Mouse (Mus musculus) myocyte (in vitro differentiated cells): Measurements from ENCODE around the gene Kdm1b. TPM values are rescaled to one million over a fixed set of nuclear protein-coding genes. Genes with fewer than 3 reads are reported as not detected.

Experiments
- H3K27me3 ChIP-seq: one replicate; pipeline ENCODE4 v1.6.1; 2011; ENCODE audit not compliant: control insufficient read depth, insufficient read depth, insufficient read length
- H3K36me3 ChIP-seq: one replicate; pipeline ENCODE4 v1.6.1; 2011; ENCODE audit not compliant: control insufficient read depth, insufficient read depth
- H3K4me2 ChIP-seq: one replicate; pipeline ENCODE4 v1.6.1; 2011; ENCODE audit warnings: low read depth, control low read depth
- H3K4me3 ChIP-seq: one replicate; pipeline ENCODE4 v1.5.1; 2011; ENCODE audit warnings: mild to moderate bottlenecking, control low read depth, moderate library complexity
- H3K79me2 ChIP-seq: one replicate; pipeline ENCODE4 v1.6.1; 2011; ENCODE audit not compliant: control insufficient read depth, insufficient read depth
- H3ac ChIP-seq: one replicate; pipeline ENCODE4 v1.6.1; 2011; ENCODE audit not compliant: control insufficient read depth, insufficient read length
- CEBPB ChIP-seq: IDR thresholded peaks from 2 replicates; pipeline ENCODE4 v1.6.1; 2011; ENCODE audit warnings: mild to moderate bottlenecking, moderate library complexity; ENCODE audit not compliant: poor library complexity, insufficient read depth, severe bottlenecking
- E2F4 ChIP-seq: IDR thresholded peaks from one replicate; pipeline ENCODE4 v1.6.1; 2011; ENCODE audit warnings: mild to moderate bottlenecking, control low read depth, moderate library complexity; ENCODE audit not compliant: insufficient read depth
- MAX ChIP-seq: IDR thresholded peaks from one replicate; pipeline ENCODE4 v1.6.1; 2011; ENCODE audit warnings: low read depth, mild to moderate bottlenecking, control low read depth
- MYOD1 ChIP-seq, 3 experiments: IDR thresholded peaks; one replicate each; pipeline ENCODE4 v1.6.1; 2011; ENCODE audit warnings: control low read depth in 2 of 3, low read depth in 2 of 3, mild to moderate bottlenecking in 2 of 3, moderate library complexity in 1 of 3; ENCODE audit not compliant: insufficient read length in 2 of 3, control insufficient read depth in 1 of 3
- MYOG ChIP-seq, 3 experiments: IDR thresholded peaks; one replicate each; pipeline ENCODE4 v1.6.1; 2011; ENCODE audit warnings: control low read depth in 2 of 3, low read depth in 2 of 3, mild to moderate bottlenecking in 2 of 3; ENCODE audit not compliant: insufficient read length in 2 of 3, control insufficient read depth in 1 of 3, insufficient read depth in 1 of 3
- POLR2A ChIP-seq: IDR thresholded peaks from one replicate; pipeline ENCODE4 v1.6.1; 2011; ENCODE audit warnings: low read depth, mild to moderate bottlenecking, control low read depth, moderate library complexity; ENCODE audit not compliant: insufficient read length
- POLR2AphosphoS2 ChIP-seq: IDR thresholded peaks from one replicate; pipeline ENCODE4 v1.6.1; 2011; ENCODE audit warnings: low read depth, control low read depth; ENCODE audit not compliant: insufficient read length
- REST ChIP-seq: IDR thresholded peaks from one replicate; pipeline ENCODE4 v1.6.1; 2011; ENCODE audit warnings: mild to moderate bottlenecking, control low read depth, moderate library complexity; ENCODE audit not compliant: insufficient read depth, insufficient read length
- SRF ChIP-seq: IDR thresholded peaks from one replicate; pipeline ENCODE4 v1.6.1; 2011; ENCODE audit warnings: low read depth; ENCODE audit not compliant: control insufficient read depth, insufficient read length
- TCF12 ChIP-seq: IDR thresholded peaks from one replicate; pipeline ENCODE4 v1.6.1; 2011; ENCODE audit warnings: mild to moderate bottlenecking, control low read depth; ENCODE audit not compliant: poor library complexity, insufficient read depth, severe bottlenecking
- TCF3 ChIP-seq: IDR thresholded peaks from one replicate; pipeline ENCODE4 v1.6.1; 2011; ENCODE audit warnings: low read depth, control low read depth; ENCODE audit not compliant: insufficient read length
- USF1 ChIP-seq: IDR thresholded peaks from one replicate; pipeline ENCODE4 v1.6.1; 2011; ENCODE audit warnings: low read depth, mild to moderate bottlenecking, control low read depth, moderate library complexity
- polyA plus RNA-seq: library from polyadenylated mRNA; unstranded; fragments of >200 nt; fragmentation: generic; extraction: Trizol; gene quantifications from one replicate; pipeline ENCODE4 v1.2.1, GENCODE M21; 2012; ENCODE audit warnings: missing spikeins

Gene Kdm1b
- polyA plus RNA-seq, 1 experiment: 5.0 TPM

- H3K79me2 ChIP-seq: peaks cover 9% of the 10 kb centered on the region
- TF ChIP-seq CEBPB (no peak), MYOD1 (IDR thresholded peaks at IDR 0.05; ENCODE audit: control insufficient read depth in 1 of 3, insufficient read length in 2 of 3, low read depth in 2 of 3) (no peak), POLR2A (no peak), REST (no peak), POLR2AphosphoS2 (no peak), SRF (no peak), E2F4 (no peak), USF1 (no peak), TCF12 (no peak), TCF3 (no peak), MYOG (IDR thresholded peaks at IDR 0.05; ENCODE audit: control insufficient read depth in 1 of 3, insufficient read depth in 1 of 3, insufficient read length in 2 of 3, low read depth in 2 of 3) (no peak), MAX (no peak)
- peaks cover 57% of the 10 kb centered on the region for H3K36me3 ChIP-seq
Measured at GRCm38 (mm10) chr13:47088433-47088832, 45.1 kb downstream of the Kdm1b start.

DNA sequence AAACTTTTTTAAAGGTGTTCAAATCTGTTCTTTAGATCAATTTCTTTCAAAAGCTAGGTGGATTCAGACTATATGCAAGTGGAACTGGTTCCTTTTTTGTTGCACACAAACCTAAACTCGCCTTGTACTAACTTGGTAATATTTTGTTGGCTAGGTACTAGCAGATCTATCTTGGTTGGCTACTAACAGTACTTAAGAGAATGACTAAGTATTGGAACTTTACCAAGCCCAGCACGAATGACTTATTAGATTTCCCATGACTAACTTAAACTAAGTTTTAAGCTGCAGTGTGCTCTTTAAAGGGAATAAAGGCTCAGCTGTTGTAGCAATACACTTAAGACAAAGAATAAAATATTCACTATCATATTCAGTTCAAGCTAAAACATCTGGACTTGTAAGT, 46.0 kb downstream of the Kdm1b start:
- Histone ChIP-seq H3K27me3 (no peaks in the 10 kb centered on the region), H3K36me3 (peaks cover 57% of the 10 kb centered on the region), H3K4me3 (no peak overlapping the region), H3K4me2 (no peak overlapping the region), H3ac (no peak overlapping the region), H3K79me2 (peaks cover 9% of the 10 kb centered on the region)
- no peak for TF ChIP-seq MAX
- TF ChIP-seq POLR2AphosphoS2: no peak
- no peak for TF ChIP-seq SRF
- TF ChIP-seq E2F4: no peak
- TF ChIP-seq TCF12: no peak
- no peak for TF ChIP-seq MYOG (IDR thresholded peaks at IDR 0.05; ENCODE audit: control insufficient read depth in 1 of 3, insufficient read depth in 1 of 3, insufficient read length in 2 of 3, low read depth in 2 of 3)
- no peak for TF ChIP-seq MYOD1 (IDR thresholded peaks at IDR 0.05; ENCODE audit: control insufficient read depth in 1 of 3, insufficient read length in 2 of 3, low read depth in 2 of 3)
- no peak for TF ChIP-seq REST
- TF ChIP-seq CEBPB: no peak
- no peak for TF ChIP-seq POLR2A
- TF ChIP-seq TCF3: no peak
- TF ChIP-seq USF1: no peak

More at GRCm38 (mm10) chr13:47088433-47088832, 45.1 kb downstream of the Kdm1b start:
- H3ac ChIP-seq: no peak overlapping the region
- H3K4me3 ChIP-seq: no peak overlapping the region
- no peak overlapping the region for H3K4me2 ChIP-seq
- no peaks in the 10 kb centered on the region for H3K27me3 ChIP-seq

- Histone ChIP-seq H3ac (no peak overlapping the region), H3K4me3 (no peak overlapping the region), H3K27me3 (no peaks in the 10 kb centered on the region), H3K4me2 (no peak overlapping the region), H3K36me3 (peaks cover 37% of the 10 kb centered on the region), H3K79me2 (peaks cover 30% of the 10 kb centered on the region)
- no peak for TF ChIP-seq MYOG (IDR thresholded peaks at IDR 0.05; ENCODE audit: control insufficient read depth in 1 of 3, insufficient read depth in 1 of 3, insufficient read length in 2 of 3, low read depth in 2 of 3)
- no peak for TF ChIP-seq MYOD1 (IDR thresholded peaks at IDR 0.05; ENCODE audit: control insufficient read depth in 1 of 3, insufficient read length in 2 of 3, low read depth in 2 of 3)
- no peak for TF ChIP-seq E2F4
- TF ChIP-seq REST: no peak
- TF ChIP-seq CEBPB: no peak
- no peak for TF ChIP-seq MAX
- no peak for TF ChIP-seq TCF12
- TF ChIP-seq POLR2A: no peak
- TF ChIP-seq USF1: no peak
- no peak for TF ChIP-seq SRF
- TF ChIP-seq TCF3: no peak
- TF ChIP-seq POLR2AphosphoS2: no peak
Measured at GRCm38 (mm10) chr13:47093791-47094190, 50.5 kb downstream of the Kdm1b start.

DNA sequence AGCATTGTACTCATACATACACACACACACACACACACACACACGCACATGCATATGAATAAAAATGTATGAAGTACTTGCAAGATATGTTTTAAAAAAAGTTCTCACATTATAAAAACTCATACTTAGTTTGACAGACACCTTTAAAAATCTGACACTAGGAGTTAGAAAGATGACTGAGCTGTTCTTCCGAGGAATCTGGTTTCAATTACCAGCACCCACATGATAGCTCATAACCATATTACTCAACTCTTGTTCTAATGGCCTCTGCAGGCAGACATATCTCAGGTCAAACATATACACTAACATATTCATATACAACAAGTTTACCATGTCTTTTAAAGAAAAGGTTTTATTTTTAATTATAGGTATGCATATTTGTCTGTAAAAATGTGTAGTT, 53.3 kb downstream of the Kdm1b start:
- Histone ChIP-seq H3ac (no peak overlapping the region), H3K4me2 (no peak overlapping the region), H3K27me3 (no peaks in the 10 kb centered on the region), H3K4me3 (no peak overlapping the region), H3K36me3 (peaks cover 30% of the 10 kb centered on the region), H3K79me2 (peaks cover 37% of the 10 kb centered on the region)
- TF ChIP-seq USF1 (no peak), SRF (no peak), MYOG (IDR thresholded peaks at IDR 0.05; ENCODE audit: control insufficient read depth in 1 of 3, insufficient read depth in 1 of 3, insufficient read length in 2 of 3, low read depth in 2 of 3) (no peak), MYOD1 (IDR thresholded peaks at IDR 0.05; ENCODE audit: control insufficient read depth in 1 of 3, insufficient read length in 2 of 3, low read depth in 2 of 3) (no peak), POLR2A (no peak)
